Mouse (Mus musculus) C2C12 (cell line): Measurements from ENCODE around the gene Ankdd1a.

Source experiments
- CEBPB ChIP-seq: IDR thresholded peaks from one replicate; pipeline ENCODE4 v1.6.1; 2011; ENCODE audit warnings: low read depth, mild to moderate bottlenecking, control low read depth, moderate library complexity
- CTCF ChIP-seq: IDR thresholded peaks from one replicate; pipeline ENCODE4 v1.5.1; 2011; ENCODE audit not compliant: control insufficient read depth, insufficient read depth, insufficient read length
- FOSL1 ChIP-seq: IDR thresholded peaks from one replicate; pipeline ENCODE4 v1.8.0; 2011; ENCODE audit warnings: mild to moderate bottlenecking, low read length; ENCODE audit not compliant: poor library complexity, insufficient read depth, severe bottlenecking
- MAX ChIP-seq: IDR thresholded peaks from one replicate; pipeline ENCODE4 v1.6.1; 2011; ENCODE audit warnings: mild to moderate bottlenecking, control low read depth
- MYOD1 ChIP-seq: IDR thresholded peaks from one replicate; pipeline ENCODE4 v1.6.1; 2011; ENCODE audit warnings: low read depth; ENCODE audit not compliant: control insufficient read depth, insufficient read length
- MYOG ChIP-seq: IDR thresholded peaks from one replicate; pipeline ENCODE4 v1.6.1; 2011; ENCODE audit not compliant: control insufficient read depth, insufficient read length; ENCODE audit errors: extremely low read depth
- USF1 ChIP-seq: IDR thresholded peaks from one replicate; pipeline ENCODE4 v1.6.1; 2011; ENCODE audit warnings: low read depth, mild to moderate bottlenecking, control low read depth, moderate library complexity

- TF ChIP-seq CTCF, result no peak
- TF ChIP-seq MAX, result no peak
- no peak for TF ChIP-seq MYOG
- no peak for TF ChIP-seq USF1
- TF ChIP-seq MYOD1, result no peak
- TF ChIP-seq CEBPB, result no peak
- no peak for TF ChIP-seq FOSL1
These were observed 19.7 kb upstream of the Ankdd1a start for GRCm38 (mm10) chr9:65539697-65540096.
